Mouse (Mus musculus): ENCODE data around the gene Cxcr2.

GRCm38 (mm10) chr1:74206642-74207041 lies 52.9 kb downstream of the Cxcr2 start:
- TF ChIP-seq CTCF (IDR thresholded peaks at IDR 0.05; ENCODE audit: borderline replicate concordance, insufficient read depth, low read length), result no peak
- no peak for TF ChIP-seq POLR2A (IDR thresholded peaks at IDR 0.05; ENCODE audit: low read depth, low read length)
